Mouse (Mus musculus) bone marrow, adult 2 months (tissue): Measurements from ENCODE around the gene Tradd.

Experiments used
- CTCF ChIP-seq: fragments of 200-500 bp; IDR thresholded peaks from 2 replicates; pipeline ENCODE4 v1.5.1; 2011; ENCODE audit warnings: low read length, control low read depth; ENCODE audit not compliant: control insufficient read depth, insufficient read depth
- POLR2A ChIP-seq: fragments of 200-500 bp; IDR thresholded peaks from 2 replicates; pipeline ENCODE4 v1.6.1; 2011; ENCODE audit warnings: low read depth, mild to moderate bottlenecking, control low read depth, low read length, borderline replicate concordance; ENCODE audit not compliant: control insufficient read depth

- TF ChIP-seq CTCF (no peak), POLR2A (0 out of 2 replicates have a peak, but pooled peaks have one; percentile 34)
Observed at GRCm38 (mm10) chr8:105305211-105306145, 41.1 kb upstream of the Tradd start, which contains the start of gene Elmo3.
